In genomic region chr17:74489901-74490220, GRCm38 (mm10) we compare ENCODE assay signal across 8 mouse cellular contexts. TPM values are rescaled to one million over a fixed set of nuclear protein-coding genes. Genes with fewer than 3 reads are reported as not detected.
DNase-seq lines count a peak whose midpoint lies in the region; ATAC-seq lines count a peak whose summit lies in the region.

No protein-coding gene starts in this region.

- no peaks in the 10 kb centered on the region for H3K9me3 ChIP-seq in kidney, embryonic 15.5 days (replicated peaks)
- no peaks in the 10 kb centered on the region for H3K9me3 ChIP-seq in hindbrain, embryonic 15.5 days
- no peaks in the 10 kb centered on the region for H3K9me3 ChIP-seq in midbrain, embryonic 15.5 days

- peak overlapping the region; percentile 90 for H3K9ac ChIP-seq in kidney, embryonic 15.5 days
- H3K9ac ChIP-seq in hindbrain, embryonic 15.5 days, result peak overlapping the region; percentile 90
- peak overlapping the region; percentile 70 for H3K9ac ChIP-seq in midbrain, embryonic 15.5 days

- 1% methylated on average over 12 of the region's 12 CpGs for WGBS in kidney, embryonic 15.5 days
- under 1% methylated on average over 12 of the region's 12 CpGs for WGBS in hindbrain, embryonic 15.5 days
- 1% methylated on average over 12 of the region's 12 CpGs for WGBS in midbrain, embryonic 15.5 days

- no peak for ATAC-seq in kidney, embryonic 15.5 days (replicated peaks; ENCODE audit: low FRiP score)
- ATAC-seq in hindbrain, embryonic 15.5 days (ENCODE audit: low FRiP score, low read depth), result no peak
- no peak for ATAC-seq in midbrain, embryonic 15.5 days (replicated peaks)

- DNase-seq in kidney, postnatal 10 days, result no peak
- DNase-seq in embryo, embryonic 10.5 days (ENCODE audit: low spot score), result no peak
- no peak for DNase-seq in gastrocnemius, postnatal 4 days (ENCODE audit: low spot score in 2 of 2)
- DNase-seq in right cerebral cortex, postnatal 10 days (ENCODE audit: low spot score in 2 of 2), result no peak

- H3K4me1 ChIP-seq in kidney, embryonic 15.5 days, result peaks cover 7% of the 10 kb centered on the region
- no peaks in the 10 kb centered on the region for H3K4me1 ChIP-seq in brown adipose tissue, adult 24 weeks (ENCODE audit: control insufficient read depth, insufficient read depth, insufficient read length, low read length)
- H3K4me1 ChIP-seq in hindbrain, embryonic 15.5 days (replicated peaks), result peaks cover 16% of the 10 kb centered on the region
- H3K4me1 ChIP-seq in midbrain, embryonic 15.5 days, result peaks cover 10% of the 10 kb centered on the region

- peak overlapping the region; percentile 89 for H3K27ac ChIP-seq in kidney, embryonic 15.5 days
- peak overlapping the region; percentile 61 for H3K27ac ChIP-seq in brown adipose tissue, adult 24 weeks (replicated peaks; ENCODE audit: low read depth, low read length)
- H3K27ac ChIP-seq in hindbrain, embryonic 15.5 days (replicated peaks), result peak overlapping the region; percentile 84
- H3K27ac ChIP-seq in midbrain, embryonic 15.5 days, result peak overlapping the region; percentile 75

- peak overlapping the region; percentile 97 for H3K4me3 ChIP-seq in kidney, embryonic 15.5 days (replicated peaks)
- H3K4me3 ChIP-seq in brown adipose tissue, adult 24 weeks (ENCODE audit: insufficient read depth, low read depth, low read length), result peak overlapping the region; percentile 74
- peak overlapping the region; percentile 99 for H3K4me3 ChIP-seq in hindbrain, embryonic 15.5 days
- peak overlapping the region; percentile 72 for H3K4me3 ChIP-seq in midbrain, embryonic 15.5 days

- no peaks in the 10 kb centered on the region for H3K27me3 ChIP-seq in kidney, embryonic 15.5 days
- H3K27me3 ChIP-seq in hindbrain, embryonic 15.5 days, result no peaks in the 10 kb centered on the region
- H3K27me3 ChIP-seq in midbrain, embryonic 15.5 days (replicated peaks), result no peaks in the 10 kb centered on the region

- H3K4me2 ChIP-seq in kidney, embryonic 15.5 days, result peak overlapping the region; percentile 67
- peak overlapping the region; percentile 72 for H3K4me2 ChIP-seq in hindbrain, embryonic 15.5 days
- H3K4me2 ChIP-seq in midbrain, embryonic 15.5 days, result peak overlapping the region; percentile 68

- peaks cover 30% of the 10 kb centered on the region for H3K36me3 ChIP-seq in kidney, embryonic 15.5 days
- peaks cover 25% of the 10 kb centered on the region for H3K36me3 ChIP-seq in hindbrain, embryonic 15.5 days
- peaks cover 9% of the 10 kb centered on the region for H3K36me3 ChIP-seq in midbrain, embryonic 15.5 days (replicated peaks)

RNA-seq across cellular contexts. Expression of gene Yipf4, which starts 0.6 kb away (rescaled TPM):
- polyA plus RNA-seq in kidney, embryonic 15.5 days (2015; fragmentation: Nextera tagmentation; extraction: Ambion mirVana), result 55.3 and 70.1 TPM in 2 replicates
- polyA plus RNA-seq in brown adipose tissue, adult 24 weeks (2012; ENCODE audit: insufficient read depth, insufficient read length, missing spikeins), result 68.4 and 72.0 TPM in 2 replicates
- 45.6 and 46.4 TPM in 2 replicates for polyA plus RNA-seq in hindbrain, embryonic 15.5 days (2015; fragmentation: Nextera tagmentation; extraction: Ambion mirVana)
- 45.6 and 46.7 TPM in 2 replicates for polyA plus RNA-seq in midbrain, embryonic 15.5 days (2015; fragmentation: Nextera tagmentation; extraction: Ambion mirVana)
- total RNA-seq in gastrocnemius, postnatal 4 days (2021), result 10 to 100 TPM; 43.4 to 46.1 TPM

RNA-seq across cellular contexts. Expression of gene Nlrc4, which starts 30.9 kb away (rescaled TPM):
- 0.24 and 0.39 TPM in 2 replicates for polyA plus RNA-seq in kidney, embryonic 15.5 days (2015; fragmentation: Nextera tagmentation; extraction: Ambion mirVana)
- not detected in 2 replicates for polyA plus RNA-seq in brown adipose tissue, adult 24 weeks (2012; ENCODE audit: insufficient read depth, insufficient read length, missing spikeins)
- 0.31 and 0.35 TPM in 2 replicates for polyA plus RNA-seq in hindbrain, embryonic 15.5 days (2015; fragmentation: Nextera tagmentation; extraction: Ambion mirVana)
- polyA plus RNA-seq in midbrain, embryonic 15.5 days (2015; fragmentation: Nextera tagmentation; extraction: Ambion mirVana), result 0.41 and 0.43 TPM in 2 replicates
- total RNA-seq in gastrocnemius, postnatal 4 days (2021), result under 1 TPM; 0.39 to 0.54 TPM

RNA-seq across cellular contexts. Expression of gene Birc6, which starts 38.2 kb away (rescaled TPM):
- 89.3 and 97.7 TPM in 2 replicates for polyA plus RNA-seq in kidney, embryonic 15.5 days (2015; fragmentation: Nextera tagmentation; extraction: Ambion mirVana)
- polyA plus RNA-seq in brown adipose tissue, adult 24 weeks (2012; ENCODE audit: insufficient read depth, insufficient read length, missing spikeins), result 25.0 and 38.4 TPM in 2 replicates
- polyA plus RNA-seq in hindbrain, embryonic 15.5 days (2015; fragmentation: Nextera tagmentation; extraction: Ambion mirVana), result 74.6 and 85.3 TPM in 2 replicates
- 80.6 and 95.1 TPM in 2 replicates for polyA plus RNA-seq in midbrain, embryonic 15.5 days (2015; fragmentation: Nextera tagmentation; extraction: Ambion mirVana)
- total RNA-seq in gastrocnemius, postnatal 4 days (2021), result 10 to 100 TPM; 97.9 to 98.0 TPM
